Mouse (Mus musculus) cerebellum, adult 2 months (tissue): ENCODE data around the gene Grk3.

Experiments
- CTCF ChIP-seq: fragments of 200-500 bp; IDR thresholded peaks from 2 replicates; pipeline ENCODE4 v1.5.1; 2011; ENCODE audit warnings: low read depth, mild to moderate bottlenecking, control low read depth, low read length, moderate library complexity, borderline replicate concordance; ENCODE audit not compliant: insufficient read depth
- POLR2A ChIP-seq: fragments of 200-500 bp; IDR thresholded peaks from 2 replicates; pipeline ENCODE4 v1.6.1; 2011; ENCODE audit warnings: low read length, control low read depth, borderline replicate concordance; ENCODE audit not compliant: insufficient read depth

- TF ChIP-seq CTCF (no peak), POLR2A (no peak)
Observed at GRCm38 (mm10) chr5:113035094-113036047, 19.8 kb upstream of the Grk3 start.
